Mouse (Mus musculus): Measurements from ENCODE around the gene Itgb1. TPM values are rescaled to one million over a fixed set of nuclear protein-coding genes. Genes with fewer than 3 reads are reported as not detected.

Itgb1 gene
- polyA plus RNA-seq, 1 experiment from 2014 or later, result 64.8 TPM

- H3K36me3 ChIP-seq (replicated peaks; ENCODE audit: insufficient read depth, low read length), result no peaks in the 10 kb centered on the region
- no peak overlapping the region for H3K4me3 ChIP-seq (ENCODE audit: low read depth, low read length)
- H3K27ac ChIP-seq (ENCODE audit: low read depth), result no peak overlapping the region
- TF ChIP-seq EP300 (IDR thresholded peaks at IDR 0.05; ENCODE audit: low read depth) (no peak), CTCF (IDR thresholded peaks at IDR 0.05; ENCODE audit: low read depth) (no peak)
- no peaks in the 10 kb centered on the region for H3K27me3 ChIP-seq (ENCODE audit: insufficient read depth, low read length)
- WGBS (ENCODE audit: insufficient replicate concordance), result 78% methylated on average over 4 of the region's 4 CpGs
- H3K4me1 ChIP-seq (ENCODE audit: insufficient read depth), result 0 out of 2 replicates have a peak, but pooled peaks cover 4% of the 10 kb centered on the region
- DNase-seq (no peak), ATAC-seq (no peak)
- H3K9ac ChIP-seq (replicated peaks), result no peak overlapping the region
- H3K4me2 ChIP-seq (ENCODE audit: low read depth, low read length), result no peak overlapping the region
- H3K9me3 ChIP-seq (ENCODE audit: low read length), result no peaks in the 10 kb centered on the region
Measured at GRCm38 (mm10) chr8:128666576-128667263, 18.7 kb upstream of the Itgb1 start.

GRCm38 (mm10) chr8:128671813-128672212 lies 13.6 kb upstream of the Itgb1 start:
- Histone ChIP-seq H3K27me3 (ENCODE audit: insufficient read depth, low read length) (no peaks in the 10 kb centered on the region), H3K4me1 (ENCODE audit: insufficient read depth) (0 out of 2 replicates have a peak, but pooled peaks cover 4% of the 10 kb centered on the region), H3K4me2 (ENCODE audit: low read depth, low read length) (no peak overlapping the region), H3K4me3 (ENCODE audit: low read depth, low read length) (no peak overlapping the region), H3K9me3 (ENCODE audit: low read length) (no peaks in the 10 kb centered on the region), H3K36me3 (replicated peaks; ENCODE audit: insufficient read depth, low read length) (no peaks in the 10 kb centered on the region), H3K9ac (replicated peaks) (no peak overlapping the region), H3K27ac (ENCODE audit: low read depth) (no peak overlapping the region)
- TF ChIP-seq EP300 (IDR thresholded peaks at IDR 0.05; ENCODE audit: low read depth) (no peak), CTCF (IDR thresholded peaks at IDR 0.05; ENCODE audit: low read depth) (no peak)
- 80% methylated on average over 1 of the region's 1 CpGs for WGBS (ENCODE audit: insufficient replicate concordance)
- DNase-seq (no peak), ATAC-seq (no peak)

- Histone ChIP-seq H3K9me3 (ENCODE audit: low read length) (no peaks in the 10 kb centered on the region), H3K27me3 (ENCODE audit: insufficient read depth, low read length) (no peaks in the 10 kb centered on the region), H3K9ac (replicated peaks) (no peak overlapping the region), H3K4me2 (ENCODE audit: low read depth, low read length) (no peak overlapping the region), H3K4me3 (ENCODE audit: low read depth, low read length) (no peak overlapping the region), H3K27ac (ENCODE audit: low read depth) (no peak overlapping the region), H3K4me1 (ENCODE audit: insufficient read depth) (0 out of 2 replicates have a peak, but pooled peaks cover 4% of the 10 kb centered on the region), H3K36me3 (replicated peaks; ENCODE audit: insufficient read depth, low read length) (no peaks in the 10 kb centered on the region)
- DNase-seq, result no peak
- 76% methylated on average over 2 of the region's 2 CpGs for WGBS (ENCODE audit: insufficient replicate concordance)
- TF ChIP-seq CTCF (IDR thresholded peaks at IDR 0.05; ENCODE audit: low read depth) (no peak), EP300 (IDR thresholded peaks at IDR 0.05; ENCODE audit: low read depth) (no peak)
- no peak for ATAC-seq
Measured at GRCm38 (mm10) chr8:128672441-128672840, 13.0 kb upstream of the Itgb1 start.

GRCm38 (mm10) chr8:128672950-128673349 lies 12.5 kb upstream of the Itgb1 start:
- ATAC-seq, result no peak
- H3K9ac ChIP-seq (replicated peaks), result no peak overlapping the region
- no peak for TF ChIP-seq EP300 (IDR thresholded peaks at IDR 0.05; ENCODE audit: low read depth)
- no peak for TF ChIP-seq CTCF (IDR thresholded peaks at IDR 0.05; ENCODE audit: low read depth)
- no peaks in the 10 kb centered on the region for H3K36me3 ChIP-seq (replicated peaks; ENCODE audit: insufficient read depth, low read length)
- 71% methylated on average over 1 of the region's 1 CpGs for WGBS (ENCODE audit: insufficient replicate concordance)
- DNase-seq, result no peak
- 0 out of 2 replicates have a peak, but pooled peaks cover 4% of the 10 kb centered on the region for H3K4me1 ChIP-seq (ENCODE audit: insufficient read depth)
- no peaks in the 10 kb centered on the region for H3K9me3 ChIP-seq (ENCODE audit: low read length)
- no peak overlapping the region for H3K4me3 ChIP-seq (ENCODE audit: low read depth, low read length)
- H3K27ac ChIP-seq (ENCODE audit: low read depth), result no peak overlapping the region
- no peak overlapping the region for H3K4me2 ChIP-seq (ENCODE audit: low read depth, low read length)
- no peaks in the 10 kb centered on the region for H3K27me3 ChIP-seq (ENCODE audit: insufficient read depth, low read length)

- H3K9ac ChIP-seq (replicated peaks), result no peak overlapping the region
- no peaks in the 10 kb centered on the region for H3K36me3 ChIP-seq (replicated peaks; ENCODE audit: insufficient read depth, low read length)
- H3K27me3 ChIP-seq (ENCODE audit: insufficient read depth, low read length), result no peaks in the 10 kb centered on the region
- no peak overlapping the region for H3K27ac ChIP-seq (ENCODE audit: low read depth)
- H3K9me3 ChIP-seq (ENCODE audit: low read length), result no peaks in the 10 kb centered on the region
- WGBS (ENCODE audit: insufficient replicate concordance), result 80% methylated on average over 3 of the region's 3 CpGs
- no peaks in the 10 kb centered on the region for H3K4me1 ChIP-seq (ENCODE audit: insufficient read depth)
- no peak for ATAC-seq
- no peak for DNase-seq
- no peak overlapping the region for H3K4me3 ChIP-seq (ENCODE audit: low read depth, low read length)
- no peak overlapping the region for H3K4me2 ChIP-seq (ENCODE audit: low read depth, low read length)
- TF ChIP-seq EP300 (IDR thresholded peaks at IDR 0.05; ENCODE audit: low read depth) (no peak), CTCF (IDR thresholded peaks at IDR 0.05; ENCODE audit: low read depth) (no peak)
Measured at GRCm38 (mm10) chr8:128675848-128676629, 9.4 kb upstream of the Itgb1 start.

- Histone ChIP-seq H3K27ac (ENCODE audit: low read depth) (peak overlapping the region; percentile 13), H3K36me3 (replicated peaks; ENCODE audit: insufficient read depth, low read length) (no peaks in the 10 kb centered on the region), H3K4me3 (ENCODE audit: low read depth, low read length) (no peak overlapping the region), H3K27me3 (ENCODE audit: insufficient read depth, low read length) (no peaks in the 10 kb centered on the region), H3K4me2 (ENCODE audit: low read depth, low read length) (no peak overlapping the region), H3K9me3 (ENCODE audit: low read length) (no peaks in the 10 kb centered on the region), H3K9ac (replicated peaks) (no peak overlapping the region), H3K4me1 (ENCODE audit: insufficient read depth) (no peaks in the 10 kb centered on the region; the same call in 1 of the 2 replicates)
- DNase-seq, result no peak
- TF ChIP-seq CTCF (IDR thresholded peaks at IDR 0.05; ENCODE audit: low read depth) (no peak), EP300 (IDR thresholded peaks at IDR 0.05; ENCODE audit: low read depth) (no peak)
- peak; percentile 29; the same call in 1 of the 2 replicates for ATAC-seq
- 71% methylated on average over 2 of the region's 2 CpGs for WGBS (ENCODE audit: insufficient replicate concordance)
Measured at GRCm38 (mm10) chr8:128679909-128680308, 5.5 kb upstream of the Itgb1 start.

Data from liver, postnatal 0 days (tissue).